Mouse (Mus musculus) E14TG2a.4 (cell line): ENCODE measurements around the gene Zfp27.

Experiments
- H3K27me3 ChIP-seq: 2 replicates; pipeline ENCODE4 v1.6.1; 2014; ENCODE audit warnings: low read length, control low read depth; ENCODE audit not compliant: insufficient read depth
- H3K36me3 ChIP-seq: 2 replicates; pipeline ENCODE4 v1.6.1; 2014; ENCODE audit warnings: low read length, control low read depth; ENCODE audit not compliant: insufficient read depth
- H3K4me1 ChIP-seq: replicated peaks from 2 replicates; pipeline ENCODE4 v1.6.1; 2014; ENCODE audit warnings: low read depth, low read length, control low read depth
- H3K4me3 ChIP-seq: replicated peaks from 2 replicates; pipeline ENCODE4 v1.5.1; 2014; ENCODE audit warnings: mild to moderate bottlenecking, low read length
- H3K9me3 ChIP-seq: 2 replicates; pipeline ENCODE4 v1.6.1; 2014; ENCODE audit warnings: low read length, control low read depth
- CTCF ChIP-seq: conservative IDR thresholded peaks from 2 replicates; pipeline ENCODE4 v1.5.1; 2014; ENCODE audit warnings: low read length
- NANOG ChIP-seq: IDR thresholded peaks from 2 replicates; pipeline ENCODE4 v1.6.1; 2014; ENCODE audit warnings: borderline replicate concordance, low read length, mixed read lengths
- POU5F1 ChIP-seq: IDR thresholded peaks from 2 replicates; pipeline ENCODE4 v1.6.1; 2014; ENCODE audit warnings: low read length, borderline replicate concordance

Gene Zfp27

DNA sequence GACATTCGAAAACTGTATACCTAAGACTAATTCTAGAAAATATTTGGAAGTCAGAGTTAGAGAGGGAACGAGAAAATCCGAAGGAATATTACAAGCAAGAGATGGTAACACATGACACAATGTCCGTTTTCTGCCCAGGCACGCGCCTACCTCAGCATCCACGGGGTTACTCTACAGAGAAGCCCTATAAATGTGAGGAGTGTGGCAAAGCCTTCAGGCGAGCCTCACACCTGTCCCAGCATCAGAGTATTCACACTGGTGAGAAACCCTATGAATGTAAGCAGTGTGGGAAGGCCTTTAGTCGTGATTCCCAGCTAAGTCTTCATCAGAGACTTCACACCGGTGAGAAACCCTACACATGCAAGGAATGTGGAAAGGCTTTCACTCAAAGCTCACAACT, 32.1 kb downstream of the Zfp27 start:
- Histone ChIP-seq H3K36me3 (peaks cover 26% of the 10 kb centered on the region), H3K4me1 (peaks cover 19% of the 10 kb centered on the region), H3K4me3 (no peak overlapping the region), H3K9me3 (peaks cover 42% of the 10 kb centered on the region), H3K27me3 (no peaks in the 10 kb centered on the region)
- no peak for TF ChIP-seq NANOG
- no peak for TF ChIP-seq POU5F1
- TF ChIP-seq CTCF: no peak

DNA sequence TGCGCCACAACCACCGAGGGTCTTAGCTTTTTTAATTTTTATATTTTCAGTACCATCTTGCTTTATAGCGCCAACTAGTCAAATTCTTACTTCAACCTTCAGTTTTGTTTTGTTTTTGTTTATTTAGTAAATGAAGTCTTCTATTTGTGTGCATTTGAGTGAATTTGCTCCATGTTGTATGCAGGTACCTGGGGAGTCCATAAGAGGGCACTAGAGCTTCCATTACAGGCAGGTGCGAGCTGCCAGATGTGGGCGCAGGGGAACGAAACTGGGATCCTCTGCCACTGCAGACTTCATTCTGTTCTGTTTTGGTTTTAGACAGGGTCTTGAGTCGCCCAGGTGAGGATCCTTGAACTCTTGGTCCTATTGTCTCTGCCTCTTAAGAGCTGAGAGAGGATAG, 44.7 kb downstream of the Zfp27 start:
- Histone ChIP-seq H3K36me3 (peaks cover 11% of the 10 kb centered on the region), H3K9me3 (no peaks in the 10 kb centered on the region), H3K4me1 (peaks cover 35% of the 10 kb centered on the region), H3K27me3 (no peaks in the 10 kb centered on the region), H3K4me3 (no peak overlapping the region)
- no peak for TF ChIP-seq POU5F1
- TF ChIP-seq CTCF: peak; percentile 73
- TF ChIP-seq NANOG: no peak

DNA sequence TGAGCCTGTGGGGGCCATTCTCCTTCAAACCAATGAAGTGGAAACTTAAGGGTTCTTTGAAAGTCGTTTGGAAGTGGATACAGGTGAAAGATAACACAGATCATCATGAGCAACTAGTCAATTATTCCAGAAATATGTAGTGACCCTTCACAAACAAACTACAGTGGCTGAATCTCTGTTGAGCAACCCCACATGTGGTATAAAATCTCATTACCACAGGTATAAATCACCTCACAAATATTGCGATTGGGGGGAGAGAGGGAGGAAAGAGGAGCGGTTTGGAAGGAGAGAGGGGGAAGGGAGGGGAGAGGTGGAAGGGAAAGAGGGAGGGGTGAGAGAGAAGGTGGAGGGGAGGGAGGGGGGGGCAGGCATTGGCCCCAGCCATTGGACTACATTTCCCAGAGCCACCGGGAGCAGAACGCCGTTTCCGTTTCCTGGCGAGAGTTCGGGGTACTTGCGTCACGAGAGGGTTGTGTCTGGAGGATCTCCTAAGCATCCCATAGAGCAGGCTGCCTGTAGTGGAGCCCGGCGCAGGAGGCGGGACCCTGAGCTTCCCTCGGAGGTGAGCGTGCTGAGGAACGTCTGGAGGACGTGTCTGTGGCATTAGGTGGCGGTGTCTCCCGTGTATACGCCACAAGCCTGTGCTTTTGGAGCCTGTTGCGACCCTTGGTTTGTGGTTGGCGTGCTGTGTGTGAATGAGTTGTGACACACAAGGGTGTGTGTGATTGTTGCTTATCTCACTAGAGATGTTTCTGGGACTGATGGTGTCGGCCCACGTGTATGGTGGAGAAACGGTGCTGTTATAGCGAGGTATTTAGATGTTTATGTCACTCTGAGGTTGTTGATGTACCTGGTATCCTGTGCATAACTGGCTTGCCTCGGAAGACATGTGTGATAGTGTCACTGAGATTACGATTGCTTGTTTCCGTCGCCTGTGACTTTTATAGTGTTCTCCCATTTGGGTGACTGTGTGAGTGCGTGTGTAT, 46.5 kb downstream of the Zfp27 start, which contains the start of gene Zfp420:
Zfp420 (plus strand) TSS at position 448 of the 986 bp plus-strand sequence.
- Histone ChIP-seq H3K27me3 (no peaks in the 10 kb centered on the region), H3K4me1 (peaks cover 35% of the 10 kb centered on the region), H3K36me3 (peaks cover 9% of the 10 kb centered on the region), H3K4me3 (peak within 1 kb of the TSS; percentile 88), H3K9me3 (no peaks in the 10 kb centered on the region)
- no peak for TF ChIP-seq CTCF
- no peak for TF ChIP-seq POU5F1
- no peak for TF ChIP-seq NANOG

DNA sequence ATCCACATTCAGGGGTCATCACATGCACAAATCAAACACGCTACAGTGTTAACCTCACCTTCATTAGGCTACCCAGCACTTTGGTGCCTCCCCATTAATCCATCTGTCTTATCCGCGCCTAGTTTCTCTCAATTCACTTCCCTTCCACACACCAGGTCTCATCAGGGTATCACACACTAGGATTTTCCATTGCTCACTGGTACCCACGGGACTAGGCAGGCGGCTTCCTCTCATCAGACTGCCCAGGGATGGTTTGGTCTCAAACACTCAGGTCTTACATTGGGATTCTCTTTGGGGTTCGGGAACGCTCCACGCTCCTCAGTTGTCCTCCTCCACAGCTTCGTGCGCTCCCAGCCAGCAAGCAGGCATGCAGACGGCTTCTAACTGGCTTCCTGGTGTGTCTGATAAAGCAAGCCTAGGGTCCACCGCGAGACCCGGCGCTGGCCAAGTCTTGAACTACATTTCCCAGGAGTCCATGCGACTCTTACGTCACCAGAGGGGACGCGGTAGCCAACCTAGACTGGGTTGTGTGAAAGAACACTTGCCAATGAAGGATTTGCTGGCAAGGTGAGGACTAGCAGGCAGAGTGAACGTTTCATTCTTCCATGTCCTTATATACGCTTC, 53.0 kb downstream of the Zfp27 start, which contains the start of gene Zfp940:
Zfp940 (minus strand) TSS at position 451 of the 624 bp plus-strand sequence.
- H3K9me3 ChIP-seq: peaks cover 11% of the 10 kb centered on the region
- TF ChIP-seq POU5F1 (no peak), NANOG (no peak), CTCF (no peak)
- peak within 1 kb of the TSS; percentile 90 for H3K4me3 ChIP-seq
- no peaks in the 10 kb centered on the region for H3K27me3 ChIP-seq
- peaks cover 15% of the 10 kb centered on the region for H3K4me1 ChIP-seq
- H3K36me3 ChIP-seq: peaks cover 29% of the 10 kb centered on the region

DNA sequence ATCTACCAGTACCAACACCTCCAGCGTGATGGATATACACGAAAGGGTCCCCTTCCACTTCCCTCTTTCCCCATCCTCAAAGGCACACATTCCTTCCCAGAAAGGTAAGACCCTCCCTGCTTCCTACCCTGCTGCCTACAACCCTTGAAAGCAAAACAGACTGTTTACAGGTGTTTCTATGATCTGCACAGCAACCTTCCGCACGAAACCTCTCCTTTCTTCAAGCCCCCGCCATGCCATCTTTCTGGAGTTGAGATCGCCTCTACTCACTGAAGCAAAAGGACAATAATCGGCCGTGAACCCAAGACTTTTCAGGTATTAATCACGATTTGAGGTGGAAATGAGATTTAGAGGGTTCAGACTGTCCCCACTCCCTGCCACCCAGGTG, 53.5 kb downstream of the Zfp27 start:
- Histone ChIP-seq H3K27me3 (no peaks in the 10 kb centered on the region), H3K36me3 (peaks cover 33% of the 10 kb centered on the region), H3K4me3 (peak overlapping the region; percentile 90), H3K9me3 (peaks cover 11% of the 10 kb centered on the region), H3K4me1 (peaks cover 15% of the 10 kb centered on the region)
- no peak for TF ChIP-seq CTCF
- TF ChIP-seq POU5F1: no peak
- no peak for TF ChIP-seq NANOG

DNA sequence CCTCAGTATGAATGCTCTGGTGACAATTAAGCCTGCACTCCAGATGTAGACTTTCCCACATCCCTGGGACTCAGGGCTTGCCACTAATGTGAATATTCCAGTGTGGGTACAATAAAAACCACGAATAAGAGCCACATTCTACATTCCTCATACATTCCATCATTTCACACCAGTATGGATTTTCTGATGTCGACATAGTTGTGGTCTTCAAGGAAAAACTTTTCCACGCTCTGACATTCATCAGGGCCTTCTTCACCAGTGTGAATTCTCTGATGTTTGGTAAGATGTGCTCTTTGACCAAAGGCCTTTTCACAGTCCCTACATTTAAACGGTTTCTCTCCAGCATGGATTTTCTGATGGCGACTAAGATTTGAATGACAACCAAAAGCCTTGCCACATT, 61.8 kb downstream of the Zfp27 start:
- no peak for TF ChIP-seq CTCF
- no peak for TF ChIP-seq POU5F1
- no peak for TF ChIP-seq NANOG
- peaks cover 6% of the 10 kb centered on the region; the same call in 1 of the 2 replicates for H3K4me1 ChIP-seq
- no peaks in the 10 kb centered on the region; the same call in 1 of the 2 replicates for H3K9me3 ChIP-seq
- H3K36me3 ChIP-seq: peaks cover 61% of the 10 kb centered on the region
- no peaks in the 10 kb centered on the region for H3K27me3 ChIP-seq
- no peak overlapping the region for H3K4me3 ChIP-seq
